Mouse (Mus musculus) megakaryocyte, embryonic 14.5 days (primary cell): ENCODE results near the gene Madd.

ENCODE experiments used
- FLI1 ChIP-seq: IDR thresholded peaks from 2 replicates; pipeline ENCODE4 v1.6.1; 2012; ENCODE audit warnings: low read length, inconsistent platforms, mixed read lengths
- GATA1 ChIP-seq: IDR thresholded peaks from 3 replicates; pipeline ENCODE4 v1.6.1; 2012; ENCODE audit warnings: mixed read lengths, low read length, inconsistent platforms, borderline replicate concordance

GRCm38 (mm10) chr2:91120261-91120671, 63.4 kb downstream of the Madd start:
- TF ChIP-seq GATA1, result no peak
- TF ChIP-seq FLI1, result no peak
